Mouse (Mus musculus) brain, embryonic 18.5 days (tissue): ENCODE data around the gene Arhgap15.

ENCODE experiments used
- DNase-seq: peaks from one replicate; pipeline ENCODE4 v3.0.0-alpha.2; 2012; ENCODE audit warnings: low read depth, low spot score

Arhgap15 gene

DNA sequence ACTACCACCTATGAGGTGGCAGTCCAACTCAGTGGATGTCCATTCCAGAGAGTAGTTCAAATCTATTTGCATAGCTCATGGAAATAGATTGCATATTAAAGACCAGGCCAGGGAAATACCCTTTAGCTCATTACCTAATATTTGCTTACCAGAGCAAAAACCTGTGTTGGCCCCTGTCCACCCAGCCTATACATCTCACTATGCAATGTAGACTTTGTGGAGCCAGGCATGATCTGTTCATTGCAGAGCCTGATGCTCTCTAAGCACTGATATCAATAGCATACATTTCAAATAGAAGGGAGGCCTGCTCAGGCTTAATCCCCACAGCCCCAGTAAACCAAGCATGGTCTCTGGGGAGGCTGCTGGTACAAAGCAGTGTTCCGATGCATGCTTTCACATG lies 689.4 kb downstream of the Arhgap15 start:
- DNase-seq: no peak

DNA sequence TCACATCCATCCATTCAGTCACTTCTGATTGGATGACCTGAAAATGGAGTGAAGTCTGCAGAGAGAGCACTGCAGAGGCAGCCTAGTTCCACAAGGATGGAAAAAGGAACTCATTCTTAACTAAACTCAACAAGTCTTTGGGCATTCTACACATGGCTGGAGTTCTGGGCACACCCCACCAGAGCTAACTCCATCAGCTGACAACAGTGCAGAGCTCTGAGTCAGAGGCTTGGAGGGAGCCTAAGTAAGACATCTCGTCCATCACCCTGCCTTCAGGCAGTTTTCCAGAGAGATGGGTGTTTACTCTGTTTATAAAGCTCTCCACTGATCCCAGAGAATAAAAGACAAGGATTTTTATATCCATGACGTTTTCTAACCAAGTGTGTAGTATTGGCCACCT lies 696.3 kb downstream of the Arhgap15 start:
- no peak for DNase-seq
